Mouse (Mus musculus) lung, postnatal 0 days (tissue): Measurements from ENCODE around the gene Fgf7.

Experiments
- CTCF ChIP-seq: IDR thresholded peaks from 2 replicates; pipeline ENCODE4 v1.5.1; 2016; ENCODE audit warnings: antibody characterized with exemption, mild to moderate bottlenecking
- EP300 ChIP-seq: IDR thresholded peaks from 2 replicates; pipeline ENCODE4 v1.6.1; 2016; ENCODE audit warnings: antibody characterized with exemption, mild to moderate bottlenecking, control low read depth

GRCm38 (mm10) chr2:126041237-126041636 is 6.8 kb downstream of the Fgf7 start:
- no peak for TF ChIP-seq CTCF
- no peak for TF ChIP-seq EP300
